Mouse (Mus musculus): ENCODE data around the gene Atoh8. TPM values are rescaled to one million over a fixed set of nuclear protein-coding genes. Genes with fewer than 3 reads are reported as not detected.
A peak's percentile ranks its signal among the peaks of the same experiment; 100 is the strongest.

Gene Atoh8
- polyA plus RNA-seq, 1 experiment from 2014 or later, result 3.9 TPM

DNA sequence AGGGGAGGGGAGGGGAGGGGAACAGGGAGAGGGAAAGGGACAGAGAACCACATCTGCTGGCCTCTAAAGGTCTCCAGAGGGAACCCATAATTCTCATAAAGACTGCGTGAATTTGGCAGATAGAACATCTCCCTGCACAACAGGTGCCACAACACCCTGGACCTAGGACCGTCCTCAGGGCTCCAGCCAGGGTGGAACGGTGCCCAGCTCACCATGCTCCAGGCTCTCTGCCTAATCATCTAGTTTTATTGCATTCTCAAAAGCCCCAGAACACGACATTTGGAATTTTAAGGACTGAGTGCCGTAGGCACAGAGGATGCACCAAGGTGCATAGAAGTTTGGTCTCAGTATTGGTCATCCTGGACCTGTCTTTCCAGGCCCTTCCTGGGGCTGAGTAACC lies 34.9 kb upstream of the Atoh8 start:
- H3K36me3 ChIP-seq, result no peaks in the 10 kb centered on the region
- no peak overlapping the region for H3K9ac ChIP-seq
- H3K4me2 ChIP-seq, result no peak overlapping the region
- H3K9me3 ChIP-seq, result no peaks in the 10 kb centered on the region
- no peak overlapping the region for H3K4me3 ChIP-seq
- 0 out of 2 replicates have a peak, but pooled peaks cover 6% of the 10 kb centered on the region for H3K4me1 ChIP-seq (replicated peaks)
- H3K27me3 ChIP-seq, result 0 out of 2 replicates have a peak, but pooled peaks cover 5% of the 10 kb centered on the region
- 74% methylated on average over 5 of the region's 5 CpGs for WGBS
- no peak overlapping the region for H3K27ac ChIP-seq (replicated peaks)
- ATAC-seq (ENCODE audit: low read depth), result no peak

DNA sequence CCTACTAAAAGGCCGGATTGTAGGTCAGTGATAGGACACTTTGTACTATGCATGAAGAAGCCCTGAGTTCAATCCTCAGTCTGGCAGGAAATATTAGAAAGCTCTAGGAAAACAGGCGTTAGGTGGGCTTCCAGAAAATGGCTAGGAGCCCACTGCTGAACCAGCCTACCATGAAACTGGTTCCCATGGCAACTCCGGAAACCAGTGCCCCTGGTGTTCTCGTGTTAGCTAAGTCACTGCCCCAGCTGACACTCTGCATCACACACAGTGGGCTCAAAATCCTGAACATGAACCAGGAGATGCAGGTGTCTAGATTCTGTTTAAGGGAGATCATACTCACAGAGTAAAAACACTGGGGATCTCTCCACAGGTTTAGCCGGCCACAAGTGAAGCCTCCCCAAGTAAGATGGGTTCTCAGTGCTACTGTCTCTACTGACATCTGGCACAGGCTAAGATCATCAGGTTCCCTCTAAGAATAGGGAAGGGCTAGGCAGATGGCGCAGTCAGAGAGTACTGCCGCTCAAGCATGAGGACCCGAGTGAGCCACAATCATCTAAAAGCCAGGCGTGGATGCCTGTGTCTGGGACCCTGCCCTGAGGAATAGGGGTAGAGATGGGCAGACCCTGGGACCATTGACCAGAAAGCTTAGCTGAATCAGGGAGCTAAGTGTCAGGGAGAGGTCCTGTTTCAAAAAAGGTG lies 32.9 kb upstream of the Atoh8 start:
- Histone ChIP-seq H3K9ac (no peak overlapping the region), H3K4me3 (no peak overlapping the region), H3K36me3 (no peaks in the 10 kb centered on the region), H3K27me3 (peaks cover 5% of the 10 kb centered on the region; the same call in 1 of the 2 replicates), H3K27ac (replicated peaks) (no peak overlapping the region), H3K4me2 (no peak overlapping the region), H3K9me3 (no peaks in the 10 kb centered on the region), H3K4me1 (replicated peaks) (0 out of 2 replicates have a peak, but pooled peaks cover 6% of the 10 kb centered on the region)
- 75% methylated on average over 9 of the region's 9 CpGs for WGBS
- no peak for ATAC-seq (ENCODE audit: low read depth)

DNA sequence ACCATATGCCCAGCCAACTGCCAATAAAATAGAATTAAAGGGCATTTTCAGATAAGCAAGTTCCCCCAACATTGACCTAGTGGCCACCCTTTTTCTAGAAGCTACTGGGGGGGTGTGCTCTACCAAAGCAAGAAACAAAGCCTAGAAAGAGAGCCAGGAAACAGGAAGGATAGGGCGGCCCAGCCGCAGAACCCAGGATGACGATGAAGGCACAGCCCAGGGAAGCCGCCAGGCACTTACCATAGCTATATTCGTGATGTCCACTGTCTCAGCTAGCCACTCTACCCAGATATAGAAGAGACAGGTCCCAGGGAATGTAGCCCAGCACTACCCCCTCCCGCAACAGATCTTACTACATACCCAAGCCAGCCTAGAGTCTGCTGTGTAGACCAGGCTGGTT lies 30.3 kb upstream of the Atoh8 start:
- Histone ChIP-seq H3K9ac (no peak overlapping the region), H3K9me3 (no peaks in the 10 kb centered on the region), H3K27ac (replicated peaks) (no peak overlapping the region), H3K27me3 (peaks cover 11% of the 10 kb centered on the region; the same call in 1 of the 2 replicates), H3K4me2 (no peak overlapping the region), H3K4me1 (replicated peaks) (peaks cover 9% of the 10 kb centered on the region; the same call in 1 of the 2 replicates), H3K36me3 (no peaks in the 10 kb centered on the region), H3K4me3 (no peak overlapping the region)
- 88% methylated on average over 6 of the region's 6 CpGs for WGBS
- no peak for ATAC-seq (ENCODE audit: low read depth)

DNA sequence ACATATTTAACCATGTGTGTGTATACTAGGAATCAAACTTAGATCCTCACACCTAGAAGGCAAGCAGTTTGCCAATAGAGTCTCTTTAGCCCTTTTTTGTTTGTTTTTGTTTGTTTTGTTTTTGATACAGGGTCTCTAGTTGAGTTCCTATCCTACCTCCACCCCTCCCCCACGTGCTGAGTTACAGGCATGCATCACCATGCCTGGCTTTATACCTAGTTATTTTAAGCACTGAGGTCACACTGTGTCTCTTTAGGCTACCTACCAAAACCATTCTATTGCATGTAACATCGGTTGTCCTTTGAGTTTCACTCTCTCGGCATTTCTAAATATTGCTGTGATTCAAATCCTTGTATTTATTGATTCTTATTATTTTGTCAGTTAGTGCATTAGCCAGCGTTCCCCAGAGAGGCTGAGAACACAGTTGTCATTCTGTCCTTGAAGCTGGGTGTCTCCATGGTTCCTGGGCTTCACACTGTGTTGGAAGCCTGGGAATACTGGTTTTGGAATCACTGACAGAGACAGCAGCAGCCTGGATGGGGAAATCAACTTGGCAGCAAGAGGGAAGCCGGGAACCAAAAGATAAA lies 28.4 kb upstream of the Atoh8 start:
- H3K4me3 ChIP-seq, result no peak overlapping the region
- no peak overlapping the region for H3K4me2 ChIP-seq
- peaks cover 17% of the 10 kb centered on the region for H3K27me3 ChIP-seq
- WGBS, result 70% methylated on average over 5 of the region's 5 CpGs
- H3K9ac ChIP-seq, result no peak overlapping the region
- H3K36me3 ChIP-seq, result no peaks in the 10 kb centered on the region
- ATAC-seq (ENCODE audit: low read depth), result no peak
- H3K4me1 ChIP-seq (replicated peaks), result peaks cover 9% of the 10 kb centered on the region; the same call in 1 of the 2 replicates
- H3K9me3 ChIP-seq, result no peaks in the 10 kb centered on the region
- H3K27ac ChIP-seq (replicated peaks), result no peak overlapping the region

DNA sequence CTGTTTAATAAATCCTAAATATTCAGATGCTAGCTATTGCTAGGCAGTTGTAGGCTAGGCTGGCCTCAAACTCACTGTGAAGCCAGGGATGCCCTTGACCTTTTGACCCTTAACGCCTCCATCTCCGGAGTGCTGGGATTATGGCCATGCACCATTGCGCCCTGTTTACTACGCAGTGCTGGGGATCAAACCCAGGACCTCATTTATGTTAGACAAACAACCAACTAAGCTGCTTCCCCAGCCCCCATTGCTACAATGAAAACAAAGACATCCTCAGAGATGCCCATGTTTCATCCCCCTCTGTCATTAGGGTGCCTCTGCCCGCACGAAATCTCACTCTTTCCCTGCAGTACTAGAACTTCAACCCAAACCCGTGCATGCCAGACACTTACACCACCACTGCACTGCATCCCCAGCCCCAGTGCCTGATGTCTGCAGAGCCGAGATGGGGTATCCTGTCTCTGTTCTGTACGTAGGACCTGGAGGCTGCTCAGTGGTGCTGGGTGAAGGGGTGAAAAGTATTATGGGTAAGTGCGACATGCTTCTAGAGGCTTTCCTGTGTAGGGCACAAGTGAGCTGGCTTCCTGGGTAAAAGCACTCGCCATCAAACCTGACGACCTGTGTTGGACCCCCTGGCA lies 26.4 kb upstream of the Atoh8 start:
- Histone ChIP-seq H3K4me3 (no peak overlapping the region), H3K27ac (replicated peaks) (no peak overlapping the region), H3K27me3 (peaks cover 12% of the 10 kb centered on the region), H3K9ac (no peak overlapping the region), H3K4me2 (no peak overlapping the region), H3K9me3 (no peaks in the 10 kb centered on the region), H3K36me3 (no peaks in the 10 kb centered on the region), H3K4me1 (replicated peaks) (peaks cover 3% of the 10 kb centered on the region; the same call in 1 of the 2 replicates)
- ATAC-seq (ENCODE audit: low read depth), result no peak
- 79% methylated on average over 12 of the region's 12 CpGs for whole genome bisulfite sequencing

DNA sequence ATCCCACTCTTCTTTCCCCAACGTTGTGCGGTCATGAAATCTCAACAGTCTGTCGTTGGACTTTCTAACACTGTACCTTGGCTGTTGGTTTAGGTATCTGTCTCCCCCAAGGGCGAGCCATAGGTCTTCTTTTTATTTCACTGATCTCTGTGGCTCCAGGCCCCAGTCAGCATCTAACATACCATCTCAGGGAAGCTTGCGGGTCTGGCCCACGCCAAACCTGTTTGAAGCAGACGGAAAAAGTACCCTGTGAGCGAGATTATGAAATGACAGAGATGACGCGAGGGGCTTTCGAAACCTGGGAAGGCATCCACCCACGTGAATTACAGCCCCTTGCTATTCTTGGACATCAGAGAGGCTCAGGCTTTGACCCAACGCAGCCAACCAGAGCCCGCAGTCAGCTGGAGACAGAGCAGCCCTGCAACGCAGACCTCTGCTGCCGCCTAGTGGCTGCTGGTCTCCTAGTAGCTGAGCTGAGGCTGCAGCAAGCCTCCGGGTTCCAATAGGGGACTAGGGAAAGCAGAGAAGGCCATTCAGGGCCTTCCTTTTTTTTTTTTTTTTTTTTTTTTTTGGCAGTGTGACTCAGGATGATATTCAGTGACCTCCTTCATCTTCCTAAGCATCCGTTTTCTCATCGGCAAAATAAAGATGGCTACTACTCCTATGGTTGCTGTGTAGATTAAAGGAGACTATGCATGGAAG lies 25.8 kb upstream of the Atoh8 start:
- peaks cover 3% of the 10 kb centered on the region; the same call in 1 of the 2 replicates for H3K4me1 ChIP-seq (replicated peaks)
- ATAC-seq (ENCODE audit: low read depth), result peak; percentile 92
- H3K27me3 ChIP-seq, result peaks cover 12% of the 10 kb centered on the region
- no peak overlapping the region for H3K4me3 ChIP-seq
- H3K4me2 ChIP-seq, result 0 out of 2 replicates have a peak overlapping the region, but pooled peaks have one; percentile 11
- H3K36me3 ChIP-seq, result no peaks in the 10 kb centered on the region
- whole genome bisulfite sequencing, result 33% methylated on average over 19 of the region's 19 CpGs
- H3K9me3 ChIP-seq, result no peaks in the 10 kb centered on the region
- H3K9ac ChIP-seq, result no peak overlapping the region
- no peak overlapping the region for H3K27ac ChIP-seq (replicated peaks)

DNA sequence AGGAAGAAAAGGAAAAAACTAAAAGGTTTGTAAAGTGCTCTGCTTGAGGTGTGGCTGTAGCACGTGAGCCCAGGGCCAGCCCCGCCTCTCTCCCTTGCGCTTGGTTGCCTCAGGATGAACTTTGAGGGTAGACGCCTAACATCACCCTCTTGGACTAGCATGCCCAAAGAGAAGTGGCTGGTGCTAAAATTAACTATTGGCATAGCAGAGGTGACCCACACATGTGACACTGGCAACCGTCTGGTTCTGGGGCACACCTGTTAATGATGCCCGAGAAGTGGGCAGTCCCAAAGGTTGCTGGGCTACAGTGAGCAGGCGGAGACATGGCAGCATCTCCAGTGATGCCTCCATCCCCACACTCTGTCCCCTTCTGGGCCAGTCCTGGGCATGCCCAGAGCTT lies 24.1 kb upstream of the Atoh8 start:
- ATAC-seq (ENCODE audit: low read depth), result no peak
- no peak overlapping the region for H3K4me3 ChIP-seq
- H3K9me3 ChIP-seq, result no peaks in the 10 kb centered on the region
- H3K27ac ChIP-seq (replicated peaks), result no peak overlapping the region
- H3K36me3 ChIP-seq, result no peaks in the 10 kb centered on the region
- no peak overlapping the region for H3K9ac ChIP-seq
- peaks cover 12% of the 10 kb centered on the region for H3K27me3 ChIP-seq
- 80% methylated on average over 7 of the region's 7 CpGs for WGBS
- H3K4me1 ChIP-seq (replicated peaks), result peaks cover 6% of the 10 kb centered on the region
- no peak overlapping the region for H3K4me2 ChIP-seq

DNA sequence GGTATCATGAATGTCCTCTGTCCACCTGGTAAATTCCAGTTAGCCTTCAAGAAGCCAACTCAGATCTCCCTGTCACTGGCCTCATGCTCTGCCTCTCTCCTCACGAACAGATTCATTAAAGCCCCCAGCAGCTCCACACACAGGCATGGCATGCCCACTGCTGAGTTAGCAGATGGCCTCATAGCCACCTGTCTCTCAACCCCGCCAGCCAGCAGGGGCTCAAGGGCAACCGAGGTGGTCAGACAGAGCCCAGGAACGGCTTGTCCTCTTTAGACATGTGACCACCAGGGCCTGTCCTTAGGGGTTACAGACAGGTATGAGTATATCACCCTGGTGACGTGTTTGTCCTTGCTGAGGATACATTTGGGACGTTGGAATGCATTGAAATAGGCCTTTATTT lies 19.9 kb upstream of the Atoh8 start:
- Histone ChIP-seq H3K4me3 (no peak overlapping the region), H3K27ac (replicated peaks) (no peak overlapping the region), H3K9ac (no peak overlapping the region), H3K4me2 (no peak overlapping the region), H3K4me1 (replicated peaks) (peaks cover 3% of the 10 kb centered on the region; the same call in 1 of the 2 replicates), H3K9me3 (no peaks in the 10 kb centered on the region), H3K27me3 (peaks cover 6% of the 10 kb centered on the region), H3K36me3 (no peaks in the 10 kb centered on the region)
- 74% methylated on average over 6 of the region's 6 CpGs for WGBS
- no peak for ATAC-seq (ENCODE audit: low read depth)

DNA sequence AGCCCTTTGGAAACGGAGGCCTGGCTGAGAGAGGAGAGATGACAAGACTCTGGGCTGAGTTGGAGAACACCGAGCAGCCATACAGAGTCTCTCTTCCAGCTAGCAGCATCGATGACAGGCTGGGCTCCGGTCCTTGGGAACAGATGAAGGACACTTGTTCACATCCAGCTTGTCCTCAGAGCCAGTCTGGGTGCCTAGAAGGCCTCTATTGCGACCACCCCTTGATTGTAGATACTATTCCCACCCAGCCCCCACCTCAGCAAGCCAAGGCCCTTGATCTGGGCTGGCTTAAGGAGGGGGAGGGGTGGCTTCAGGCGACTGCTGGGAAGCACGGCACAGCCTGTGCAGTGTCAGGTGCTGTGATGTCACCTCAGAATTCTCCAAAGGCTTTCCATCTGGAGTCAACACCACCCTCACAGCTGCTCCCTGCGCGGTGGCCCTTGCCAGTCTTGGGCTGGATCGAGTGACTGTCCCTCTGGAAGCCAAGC lies 19.3 kb upstream of the Atoh8 start:
- Histone ChIP-seq H3K36me3 (no peaks in the 10 kb centered on the region), H3K27me3 (peaks cover 2% of the 10 kb centered on the region), H3K9me3 (no peaks in the 10 kb centered on the region), H3K4me1 (replicated peaks) (peaks cover 3% of the 10 kb centered on the region; the same call in 1 of the 2 replicates), H3K9ac (0 out of 2 replicates have a peak overlapping the region, but pooled peaks have one; percentile 12), H3K4me2 (no peak overlapping the region), H3K27ac (replicated peaks) (no peak overlapping the region; the same call in 1 of the 2 replicates), H3K4me3 (no peak overlapping the region)
- no peak for ATAC-seq (ENCODE audit: low read depth)
- 60% methylated on average over 10 of the region's 10 CpGs for WGBS

DNA sequence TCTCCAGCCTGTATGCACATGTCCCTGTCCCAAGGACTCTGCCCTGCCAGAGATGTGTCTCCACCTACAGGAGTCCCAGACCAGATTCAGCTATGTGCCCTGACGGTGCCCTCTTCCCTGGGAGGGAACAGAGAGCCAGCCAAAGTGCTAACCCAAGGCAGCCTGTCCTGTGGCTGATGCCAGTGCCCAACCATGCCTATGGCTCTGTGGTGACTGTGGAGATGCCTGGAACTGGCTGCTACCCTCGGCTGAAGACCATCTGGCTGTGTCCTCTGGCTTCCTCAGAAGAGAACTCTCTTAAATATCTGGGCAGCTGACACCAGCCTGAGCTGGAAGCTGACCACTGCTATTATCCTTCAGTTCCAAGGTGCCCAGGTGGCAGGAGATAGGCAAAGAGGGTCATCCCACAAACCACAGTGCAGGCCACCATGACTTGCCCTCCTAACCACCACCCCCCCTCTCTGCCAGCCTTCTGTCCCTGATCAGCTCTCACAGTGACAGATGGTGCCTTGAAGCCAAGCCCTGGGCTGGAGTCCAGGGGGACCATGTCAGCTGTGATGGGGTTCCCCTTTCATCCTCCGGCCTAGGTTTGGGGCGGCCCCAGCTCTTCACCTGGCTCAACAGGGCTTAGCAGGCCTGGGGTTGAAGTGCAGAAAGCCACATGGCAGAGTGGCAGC lies 18.7 kb upstream of the Atoh8 start:
- WGBS, result 85% methylated on average over 4 of the region's 4 CpGs
- ATAC-seq (ENCODE audit: low read depth), result no peak

DNA sequence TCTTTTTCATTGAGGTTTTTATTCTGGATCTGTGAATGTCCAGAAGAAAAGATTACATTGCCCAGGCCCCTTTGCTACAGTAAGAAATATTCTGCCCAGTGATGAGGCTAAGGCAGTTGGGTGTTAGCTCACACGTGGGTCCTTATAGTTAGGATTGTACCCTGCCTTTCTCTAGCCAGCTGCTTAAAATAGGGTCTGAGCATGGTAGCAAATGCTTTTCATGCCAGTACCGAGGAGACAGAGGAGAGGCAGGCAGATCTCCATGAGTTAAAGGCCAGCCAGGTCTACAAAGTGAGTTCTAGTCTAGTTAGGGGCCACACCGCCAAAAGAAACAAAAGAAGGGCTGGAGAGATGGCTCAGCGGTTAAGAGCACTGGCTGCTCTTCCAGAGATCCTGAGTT lies 17.8 kb upstream of the Atoh8 start:
- Histone ChIP-seq H3K36me3 (no peaks in the 10 kb centered on the region), H3K4me1 (replicated peaks) (peaks cover 3% of the 10 kb centered on the region; the same call in 1 of the 2 replicates), H3K9ac (no peak overlapping the region), H3K27ac (replicated peaks) (no peak overlapping the region), H3K27me3 (no peaks in the 10 kb centered on the region; the same call in 1 of the 2 replicates), H3K4me3 (no peak overlapping the region), H3K9me3 (no peaks in the 10 kb centered on the region), H3K4me2 (no peak overlapping the region)
- 85% methylated on average over 4 of the region's 4 CpGs for WGBS
- no peak for ATAC-seq (ENCODE audit: low read depth)

More for the DNA sequence above, 18.7 kb upstream of the Atoh8 start:
- Histone ChIP-seq H3K9me3 (no peaks in the 10 kb centered on the region), H3K27ac (replicated peaks) (no peak overlapping the region; the same call in 1 of the 2 replicates), H3K36me3 (no peaks in the 10 kb centered on the region), H3K4me1 (replicated peaks) (peaks cover 3% of the 10 kb centered on the region; the same call in 1 of the 2 replicates), H3K4me3 (no peak overlapping the region), H3K27me3 (no peaks in the 10 kb centered on the region; the same call in 1 of the 2 replicates), H3K9ac (0 out of 2 replicates have a peak overlapping the region, but pooled peaks have one; percentile 12), H3K4me2 (no peak overlapping the region)
